In genomic region chr5:140610273-140611011, GRCm38 (mm10) we compare ENCODE assay signal across 8 mouse cellular contexts. TPM values are rescaled to one million over a fixed set of nuclear protein-coding genes. Genes with fewer than 3 reads are reported as not detected.
DNase-seq lines count a peak whose midpoint lies in the region; ATAC-seq and TF ChIP-seq lines count a peak whose summit lies in the region.

No protein-coding gene starts in this region.

- no peak for DNase-seq in layer of hippocampus, adult 2 months (ENCODE audit: low spot score in 2 of 2)
- DNase-seq in layer of hippocampus, postnatal 36 days: no peak
- peak; percentile 72 to 84 for DNase-seq in kidney, postnatal 4 days
- DNase-seq in urinary bladder, postnatal 25 days (ENCODE audit: low spot score): peak; percentile 60
- no peak for DNase-seq in yolk sac, embryonic 10.5 days (ENCODE audit: low spot score)

- H3K4me3 ChIP-seq in layer of hippocampus, adult 2 months: peak overlapping the region; percentile 52
- H3K4me3 ChIP-seq in megakaryocyte, embryonic 14.5 days (replicated peaks): peak overlapping the region; percentile 86

- no peaks in the 10 kb centered on the region for H3K9me3 ChIP-seq in megakaryocyte, embryonic 14.5 days

- peaks cover 46% of the 10 kb centered on the region for H3K36me3 ChIP-seq in megakaryocyte, embryonic 14.5 days (replicated peaks; ENCODE audit: low read length)

- peak; percentile 12 for ATAC-seq in activated CD4-positive, CD25-positive, alpha-beta regulatory T cell, adult 4 months
- ATAC-seq in granulocyte monocyte progenitor cell, adult 5-6 weeks (replicated peaks; ENCODE audit: poor library complexity, severe bottlenecking): peak; percentile 14; the same call in 1 of the 2 replicates

- H3K27me3 ChIP-seq in megakaryocyte, embryonic 14.5 days (replicated peaks): peaks cover 23% of the 10 kb centered on the region

- no peak for TF ChIP-seq CTCF in layer of hippocampus, adult 2 months (conservative IDR thresholded peaks at IDR 0.05)

- peaks cover 83% of the 10 kb centered on the region for H3K4me1 ChIP-seq in megakaryocyte, embryonic 14.5 days

- peak overlapping the region; percentile 90 for H3K27ac ChIP-seq in layer of hippocampus, adult 2 months

RNA-seq across cellular contexts. Expression of gene Lfng, which starts 3.3 kb away (rescaled TPM):
- 10 to 100 TPM; 23.9 to 24.8 TPM for total RNA-seq in layer of hippocampus, adult 2 months (2021)
- 10 to 100 TPM; 20.3 to 30.8 TPM for total RNA-seq in layer of hippocampus, postnatal 36 days (2021)
- polyA plus RNA-seq in activated CD4-positive, CD25-positive, alpha-beta regulatory T cell, adult 4 months (2017; shearing (Covaris generic)): 10 to 100 TPM; 33.9 to 35.5 TPM
- total RNA-seq in granulocyte monocyte progenitor cell, adult 5-6 weeks (2014; fragmentation: Nextera tagmentation): 8.2 and 9.9 TPM in 2 replicates
- total RNA-seq in granulocyte monocyte progenitor cell, adult 5-6 weeks (2017): 1.9 and 14.6 TPM in 2 replicates
- 7.3 and 31.9 TPM in 2 replicates for polyA plus RNA-seq in megakaryocyte, embryonic 14.5 days (2012; ENCODE audit: insufficient read depth, low replicate concordance)

RNA-seq across cellular contexts. Expression of gene Ttyh3, which starts 38.4 kb away (rescaled TPM):
- total RNA-seq in layer of hippocampus, adult 2 months (2021): 100 to 1,000 TPM; 187 to 201 TPM
- 100 to 1,000 TPM; 191 to 221 TPM for total RNA-seq in layer of hippocampus, postnatal 36 days (2021)
- 1 to 10 TPM; 5.2 to 5.6 TPM for polyA plus RNA-seq in activated CD4-positive, CD25-positive, alpha-beta regulatory T cell, adult 4 months (2017; shearing (Covaris generic))
- total RNA-seq in granulocyte monocyte progenitor cell, adult 5-6 weeks (2014; fragmentation: Nextera tagmentation): 42.0 and 47.9 TPM in 2 replicates
- 8.7 and 9.2 TPM in 2 replicates for total RNA-seq in granulocyte monocyte progenitor cell, adult 5-6 weeks (2017)
- 302 and 455 TPM in 2 replicates for polyA plus RNA-seq in megakaryocyte, embryonic 14.5 days (2012; ENCODE audit: insufficient read depth, low replicate concordance)

RNA-seq across cellular contexts. Expression of gene Grifin, which starts 45.6 kb away (rescaled TPM):
- not detected for total RNA-seq in layer of hippocampus, adult 2 months (2021)
- under 1 TPM in 1 of 2 experiments, not detected in 1; 0.62 TPM for total RNA-seq in layer of hippocampus, postnatal 36 days (2021)
- polyA plus RNA-seq in activated CD4-positive, CD25-positive, alpha-beta regulatory T cell, adult 4 months (2017; shearing (Covaris generic)): 1 to 10 TPM in 1 of 2 experiments, under 1 TPM in 1; 0.98 to 3.8 TPM
- not detected in 2 replicates for total RNA-seq in granulocyte monocyte progenitor cell, adult 5-6 weeks (2014; fragmentation: Nextera tagmentation)
- total RNA-seq in granulocyte monocyte progenitor cell, adult 5-6 weeks (2017): not detected in 2 replicates
- 0.77 TPM in 1 of 2 replicates, not detected in the other for polyA plus RNA-seq in megakaryocyte, embryonic 14.5 days (2012; ENCODE audit: insufficient read depth, low replicate concordance)

Comparison
In these comparisons a context has a peak if more than half of its experiments do, and no peak if none do; other contexts are left out.
1. DNase-seq: peak in kidney, postnatal 4 days (2 of 2) and urinary bladder, postnatal 25 days (single experiment); none in layer of hippocampus, adult 2 months (0 of 2), layer of hippocampus, postnatal 36 days (0 of 2) and yolk sac, embryonic 10.5 days (single experiment).